Mouse (Mus musculus) hindbrain, postnatal 0 days (tissue): ENCODE measurements around the gene Tmem106c. TPM values are rescaled to one million over a fixed set of nuclear protein-coding genes. Genes with fewer than 3 reads are reported as not detected.

ENCODE experiments used
- ATAC-seq: fragments of 200-750 bp; cut with Nextera tagmentation; 2 replicates; pipeline ENCODE4 v1.8.0; 2017; ENCODE audit warnings: mild to moderate bottlenecking, moderate TSS enrichment, moderate library complexity
- DNase-seq: peaks from one replicate; pipeline ENCODE4 v3.0.0-alpha.2; 2015; ENCODE audit warnings: low spot score
- H3K27ac ChIP-seq: fragments of 300-500 bp; sonication (generic); 2 replicates; pipeline ENCODE4 v1.5.1; 2014; ENCODE audit warnings: mild to moderate bottlenecking
- H3K27me3 ChIP-seq: fragments of 300-500 bp; sonication (generic); 2 replicates; pipeline ENCODE4 v1.6.1; 2014; ENCODE audit warnings: low read length, mixed read lengths; ENCODE audit not compliant: insufficient read depth
- H3K36me3 ChIP-seq: fragments of 300-500 bp; sonication (generic); 2 replicates; pipeline ENCODE4 v1.6.1; 2014; ENCODE audit warnings: low read length, mixed read lengths; ENCODE audit not compliant: insufficient read depth
- H3K4me1 ChIP-seq: fragments of 300-500 bp; sonication (generic); 2 replicates; pipeline ENCODE4 v1.6.1; 2014; ENCODE audit warnings: antibody characterized with exemption, low read length, mixed read lengths; ENCODE audit not compliant: insufficient read depth
- H3K4me2 ChIP-seq: fragments of 300-500 bp; sonication (generic); 2 replicates; pipeline ENCODE4 v1.6.1; 2014; ENCODE audit warnings: low read depth, mild to moderate bottlenecking, low read length, moderate library complexity, mixed read lengths
- H3K4me3 ChIP-seq: fragments of 300-500 bp; sonication (generic); 2 replicates; pipeline ENCODE4 v1.5.1; 2014; ENCODE audit warnings: low read length
- H3K9ac ChIP-seq: fragments of 300-500 bp; sonication (generic); replicated peaks from 2 replicates; pipeline ENCODE4 v1.6.1; 2014; ENCODE audit warnings: mild to moderate bottlenecking, low read length, moderate library complexity, mixed read lengths
- H3K9me3 ChIP-seq: fragments of 300-500 bp; sonication (generic); 2 replicates; pipeline ENCODE4 v1.6.1; 2016; ENCODE audit warnings: low read length, mixed read lengths
- CTCF ChIP-seq: IDR thresholded peaks from 2 replicates; pipeline ENCODE4 v1.5.1; 2016; ENCODE audit warnings: antibody characterized with exemption, control low read depth, low read depth
- WGBS: fragments of 180-500 bp; shearing (Covaris S2); extraction: QIAGEN DNeasy Blood & Tissue Kit; methylation state at CpG from one replicate; pipeline ENCODE4 v1.1.7; 2014; 5-methylcytosine and 5-hydroxymethylcytosine counted together
- polyA plus RNA-seq: library from polyadenylated mRNA; unstranded; fragments of >200 nt; fragmentation: Nextera tagmentation; extraction: Ambion mirVana; gene quantifications from 2 replicates; pipeline ENCODE4 v1.2.1, GENCODE M21; 2015
- total RNA-seq: library from RNA; depleted of rRNA; stranded (reverse); fragments of >200 nt; gene quantifications from 2 replicates; pipeline ENCODE4 v1.2.3, GENCODE M21; 2014

Gene Tmem106c
- total and polyA plus RNA-seq, 2 experiments from 2014 or later = 53.7 to 55.9 TPM

DNA sequence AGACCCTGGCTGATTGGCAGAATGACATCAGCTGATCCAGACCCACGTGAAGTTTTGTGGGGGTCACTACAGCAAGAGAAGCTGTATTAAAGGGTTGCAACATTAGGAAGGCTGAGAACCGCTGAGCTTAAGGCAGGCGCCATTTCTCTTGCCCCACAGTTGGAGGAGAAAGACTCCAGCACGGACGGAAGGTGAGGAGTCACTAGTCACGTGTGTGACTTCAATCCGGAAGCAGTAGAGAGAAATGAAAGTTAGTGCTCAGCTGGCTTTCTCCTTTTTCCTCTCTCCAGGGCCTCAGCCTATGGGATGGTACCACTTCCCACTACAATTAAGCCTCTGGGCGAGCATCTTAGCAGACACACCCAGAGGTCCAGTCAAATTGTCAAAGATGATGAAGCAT lies 21.5 kb upstream of the Tmem106c start:
- no peak overlapping the region for H3K4me2 ChIP-seq
- WGBS = 81% methylated on average over 8 of the region's 8 CpGs
- DNase-seq (no peak), ATAC-seq (no peak)
- H3K27ac ChIP-seq = no peak overlapping the region
- no peak overlapping the region for H3K9ac ChIP-seq
- H3K4me3 ChIP-seq = no peak overlapping the region
- no peaks in the 10 kb centered on the region for H3K4me1 ChIP-seq
- no peaks in the 10 kb centered on the region for H3K36me3 ChIP-seq
- H3K27me3 ChIP-seq = no peaks in the 10 kb centered on the region
- H3K9me3 ChIP-seq = no peaks in the 10 kb centered on the region
- no peak for TF ChIP-seq CTCF

GRCm38 (mm10) chr15:97943356-97943755 lies 20.6 kb upstream of the Tmem106c start:
- Histone ChIP-seq H3K27ac (no peak overlapping the region), H3K36me3 (no peaks in the 10 kb centered on the region), H3K4me1 (no peaks in the 10 kb centered on the region), H3K4me2 (no peak overlapping the region), H3K4me3 (no peak overlapping the region), H3K9ac (no peak overlapping the region), H3K9me3 (no peaks in the 10 kb centered on the region), H3K27me3 (no peaks in the 10 kb centered on the region)
- no peak for TF ChIP-seq CTCF
- WGBS = 85% methylated on average over 8 of the region's 8 CpGs
- DNase-seq = no peak
- no peak for ATAC-seq

- H3K36me3 ChIP-seq = no peaks in the 10 kb centered on the region
- WGBS = 81% methylated on average over 11 of the region's 11 CpGs
Observed at GRCm38 (mm10) chr15:97944919-97945574, 19.0 kb upstream of the Tmem106c start.

GRCm38 (mm10) chr15:97945656-97946315 lies 18.2 kb upstream of the Tmem106c start:
- H3K4me2 ChIP-seq = no peak overlapping the region
- no peaks in the 10 kb centered on the region for H3K4me1 ChIP-seq
- H3K9ac ChIP-seq = no peak overlapping the region
- ATAC-seq (no peak), DNase-seq (no peak)
- no peaks in the 10 kb centered on the region for H3K36me3 ChIP-seq
- WGBS = 85% methylated on average over 11 of the region's 11 CpGs
- no peak overlapping the region for H3K4me3 ChIP-seq
- no peaks in the 10 kb centered on the region for H3K9me3 ChIP-seq
- TF ChIP-seq CTCF = no peak
- H3K27ac ChIP-seq = no peak overlapping the region
- H3K27me3 ChIP-seq = no peaks in the 10 kb centered on the region

More at GRCm38 (mm10) chr15:97944919-97945574, 19.0 kb upstream of the Tmem106c start:
- no peak overlapping the region for H3K4me3 ChIP-seq
- H3K27me3 ChIP-seq = no peaks in the 10 kb centered on the region
- TF ChIP-seq CTCF = no peak
- no peak overlapping the region for H3K9ac ChIP-seq
- no peak overlapping the region for H3K27ac ChIP-seq
- no peak for DNase-seq
- no peaks in the 10 kb centered on the region for H3K9me3 ChIP-seq
- no peak for ATAC-seq
- H3K4me2 ChIP-seq = no peak overlapping the region
- H3K4me1 ChIP-seq = no peaks in the 10 kb centered on the region

- no peak overlapping the region for H3K9ac ChIP-seq
- TF ChIP-seq CTCF = no peak
- H3K27me3 ChIP-seq = no peaks in the 10 kb centered on the region
- DNase-seq (no peak), ATAC-seq (no peak)
- H3K27ac ChIP-seq = no peak overlapping the region
- 40% methylated on average over 7 of the region's 7 CpGs for WGBS
- no peak overlapping the region for H3K4me2 ChIP-seq
- no peaks in the 10 kb centered on the region for H3K36me3 ChIP-seq
- no peak overlapping the region for H3K4me3 ChIP-seq
- H3K4me1 ChIP-seq = no peaks in the 10 kb centered on the region
- no peaks in the 10 kb centered on the region for H3K9me3 ChIP-seq
Observed at GRCm38 (mm10) chr15:97948720-97949119, 15.3 kb upstream of the Tmem106c start.

DNA sequence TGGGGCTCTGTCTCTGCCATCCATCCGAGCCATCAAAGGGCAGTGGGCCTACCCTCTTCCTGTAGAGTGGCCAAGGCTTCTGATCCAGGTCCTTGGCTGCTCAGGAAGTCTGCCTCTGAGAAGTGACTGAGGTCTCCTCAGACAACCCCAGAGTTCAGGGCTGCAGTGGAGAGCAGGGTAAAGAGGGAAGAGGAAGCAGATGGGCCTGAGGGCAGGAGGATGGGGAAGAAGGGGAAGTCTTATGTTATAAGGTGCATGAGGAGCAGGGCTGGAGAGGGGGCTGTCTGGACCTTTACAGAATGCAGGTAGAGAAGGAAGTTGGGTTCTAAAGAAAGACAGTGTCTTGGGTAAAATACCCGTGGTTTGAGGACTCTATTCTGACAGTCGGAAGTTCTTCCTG lies 14.3 kb upstream of the Tmem106c start:
- Histone ChIP-seq H3K9me3 (no peaks in the 10 kb centered on the region), H3K4me2 (no peak overlapping the region), H3K27me3 (no peaks in the 10 kb centered on the region), H3K4me1 (no peaks in the 10 kb centered on the region), H3K36me3 (no peaks in the 10 kb centered on the region), H3K4me3 (no peak overlapping the region), H3K9ac (no peak overlapping the region), H3K27ac (no peak overlapping the region)
- 84% methylated on average over 3 of the region's 3 CpGs for WGBS
- TF ChIP-seq CTCF = no peak
- ATAC-seq (no peak), DNase-seq (no peak)

- Histone ChIP-seq H3K9ac (no peak overlapping the region), H3K4me3 (no peak overlapping the region), H3K4me1 (no peaks in the 10 kb centered on the region), H3K27me3 (no peaks in the 10 kb centered on the region), H3K36me3 (no peaks in the 10 kb centered on the region), H3K9me3 (no peaks in the 10 kb centered on the region), H3K27ac (no peak overlapping the region), H3K4me2 (no peak overlapping the region)
- no peak for TF ChIP-seq CTCF
- ATAC-seq (no peak), DNase-seq (no peak)
- whole genome bisulfite sequencing = 77% methylated on average over 7 of the region's 7 CpGs
Observed at GRCm38 (mm10) chr15:97950240-97950639, 13.8 kb upstream of the Tmem106c start.
